Mouse (Mus musculus) left cerebral cortex, adult 6 months (tissue): ENCODE data around the gene Ptprt. TPM values are rescaled to one million over a fixed set of nuclear protein-coding genes. Genes with fewer than 3 reads are reported as not detected.

ENCODE experiments used
- long read RNA-seq, 2 experiments: library from polyadenylated mRNA; unstranded; transcript quantifications; one replicate each; pipeline ENCODE4 v2.0.0; 2019 to 2020
- polyA plus RNA-seq: library from polyadenylated mRNA; unstranded; fragments of <200 nt; fragmentation: Nextera tagmentation; gene quantifications from 2 replicates; pipeline ENCODE4 v1.2.3, GENCODE M21; 2021

Ptprt gene
- polyA plus RNA-seq, result 6.5 and 10.1 TPM in 2 replicates
- long read RNA-seq, experiment 1, partial matches to known transcripts, result 7 of 31 reads
- long read RNA-seq, experiment 1, other reads (novel, unspliced or antisense), result 24 of 31 reads
- long read RNA-seq, experiment 2, partial matches to known transcripts, result 2 of 18 reads
- long read RNA-seq, experiment 2, other reads (novel, unspliced or antisense), result 16 of 18 reads

GRCm38 (mm10) chr2:162660941-162661386, at the start of gene Ptprt:
Gene Ptprt, minus strand, starts transcription at chr2:162661147.

